Mouse (Mus musculus) bone marrow macrophage, adult 2 months (primary cell): ENCODE data around the gene Zbtb8a.

Source experiments
- CTCF ChIP-seq: IDR thresholded peaks from 2 replicates; pipeline ENCODE4 v1.5.1; 2012; ENCODE audit warnings: low read depth, mild to moderate bottlenecking, low read length, moderate library complexity
- POLR2A ChIP-seq: IDR thresholded peaks from 2 replicates; pipeline ENCODE4 v1.6.1; 2012; ENCODE audit warnings: mild to moderate bottlenecking, low read depth, low read length, borderline replicate concordance

DNA sequence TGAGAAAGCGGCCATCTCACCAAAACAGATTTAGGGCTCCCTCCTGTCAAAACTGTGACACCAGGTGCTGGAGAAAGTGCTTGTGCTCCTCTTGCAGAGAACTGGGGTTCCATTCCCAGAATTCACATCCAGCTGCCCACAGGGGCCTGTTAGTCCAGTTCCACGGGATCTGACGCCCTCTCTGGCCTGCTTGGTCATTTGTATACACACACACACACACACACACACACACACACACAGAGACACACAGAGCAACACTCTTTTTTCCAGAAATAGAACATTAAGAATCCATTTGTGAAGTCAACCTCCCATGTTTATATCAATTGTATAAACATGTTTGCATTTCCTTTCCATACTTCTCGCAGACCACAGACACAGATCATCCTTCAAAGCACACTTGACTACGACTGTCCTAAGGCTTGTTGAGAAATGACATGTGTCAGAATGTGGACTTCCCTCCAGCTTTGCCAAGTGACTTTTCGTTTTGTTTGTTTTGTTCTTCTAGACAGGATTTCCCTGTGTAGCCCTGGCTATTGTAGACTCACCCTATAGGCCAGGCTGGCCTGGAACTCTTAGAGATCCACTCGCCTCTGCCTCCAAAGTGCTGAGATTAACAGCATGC, 13.1 kb upstream of the Zbtb8a start:
- TF ChIP-seq CTCF (no peak), POLR2A (no peak)
